Mouse (Mus musculus) megakaryocyte, embryonic 14.5 days (primary cell): ENCODE measurements around the gene Gpr146.

ENCODE experiments used
- FLI1 ChIP-seq: IDR thresholded peaks from 2 replicates; pipeline ENCODE4 v1.6.1; 2012; ENCODE audit warnings: low read length, inconsistent platforms, mixed read lengths
- GATA1 ChIP-seq: IDR thresholded peaks from 3 replicates; pipeline ENCODE4 v1.6.1; 2012; ENCODE audit warnings: mixed read lengths, low read length, inconsistent platforms, borderline replicate concordance

GRCm38 (mm10) chr5:139368638-139369320 is 8.7 kb upstream of the Gpr146 start:
- TF ChIP-seq GATA1: no peak
- TF ChIP-seq FLI1: no peak
